In the genomic region with DNA sequence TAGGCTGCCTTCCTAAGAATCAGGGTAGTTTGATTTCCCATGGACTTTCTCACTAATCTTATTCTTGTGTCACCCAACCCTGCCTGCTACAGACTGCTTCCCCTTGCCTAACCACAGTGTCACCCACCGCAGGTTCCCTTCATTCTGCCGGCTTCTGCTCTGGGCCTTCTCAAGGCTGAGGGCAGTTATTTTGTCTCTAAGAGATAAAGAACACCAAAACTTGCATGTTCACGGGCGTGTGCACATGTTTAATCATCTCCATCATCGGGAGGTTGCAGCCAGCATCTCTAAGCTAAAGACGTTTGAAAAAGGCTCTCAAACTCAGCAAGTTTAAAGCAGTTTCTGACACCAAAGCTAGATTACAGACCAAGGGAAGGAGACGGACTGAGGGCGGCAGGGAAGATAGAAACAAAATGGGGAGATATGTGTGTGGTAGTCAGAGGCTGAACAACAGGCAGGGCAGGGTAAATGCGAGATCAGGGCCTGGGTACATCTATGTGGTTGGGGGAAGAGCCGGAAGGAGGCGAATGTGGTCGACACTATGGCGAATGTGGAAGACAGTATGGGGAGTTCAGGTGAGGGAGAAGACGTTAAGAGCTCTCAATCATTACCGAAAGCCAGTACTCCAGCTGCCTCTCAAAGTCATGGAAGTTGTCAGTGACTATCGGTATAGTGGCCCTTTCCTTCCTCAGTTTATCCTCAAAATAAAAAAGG, we compare ENCODE assay signal across 7 mouse cellular contexts. TPM values are rescaled to one million over a fixed set of nuclear protein-coding genes. Genes with fewer than 3 reads are reported as not detected.
DNase-seq lines count a peak whose midpoint lies in the region; ATAC-seq and TF ChIP-seq lines count a peak whose summit lies in the region.

No protein-coding gene starts in this region.

- H3K27me3 ChIP-seq in MEL (ENCODE audit: control insufficient read depth in 1 of 2, insufficient read depth in 2 of 2, low read length in 2 of 2), result no peaks in the 10 kb centered on the region
- no peaks in the 10 kb centered on the region for H3K27me3 ChIP-seq in heart, embryonic 16.5 days (ENCODE audit: control insufficient read depth, insufficient read depth, low read length)
- no peaks in the 10 kb centered on the region for H3K27me3 ChIP-seq in liver, embryonic 16.5 days (ENCODE audit: control insufficient read depth, insufficient read depth, low read depth, low read length)

- no peaks in the 10 kb centered on the region for H3K9me3 ChIP-seq in MEL (replicated peaks; ENCODE audit: insufficient read depth, low read length)
- no peaks in the 10 kb centered on the region for H3K9me3 ChIP-seq in heart, embryonic 16.5 days (replicated peaks; ENCODE audit: control insufficient read depth, low read length)
- H3K9me3 ChIP-seq in liver, embryonic 16.5 days (replicated peaks; ENCODE audit: control insufficient read depth, low read length), result no peaks in the 10 kb centered on the region

- peaks cover 29 to 64% of the 10 kb centered on the region in 2 experiments for H3K4me1 ChIP-seq in MEL (ENCODE audit: control insufficient read depth in 1 of 2, insufficient read depth in 2 of 2, low read length in 2 of 2)
- peaks cover 58% of the 10 kb centered on the region for H3K4me1 ChIP-seq in heart, embryonic 16.5 days (ENCODE audit: control insufficient read depth, insufficient read depth, low read length)
- H3K4me1 ChIP-seq in liver, embryonic 16.5 days (ENCODE audit: control insufficient read depth, low read depth, low read length), result peaks cover 61% of the 10 kb centered on the region

- H3K79me2 ChIP-seq in MEL (ENCODE audit: control insufficient read depth, insufficient read depth, low read length, poor library complexity), result peaks cover 66% of the 10 kb centered on the region

- peak overlapping the region; percentile 99 for H3K27ac ChIP-seq in MEL (ENCODE audit: control insufficient read depth, low read depth, low read length)
- H3K27ac ChIP-seq in heart, embryonic 16.5 days (ENCODE audit: low read length), result peak overlapping the region; percentile 91
- peak overlapping the region; percentile 99 for H3K27ac ChIP-seq in liver, embryonic 16.5 days (ENCODE audit: low read length)

- intact Hi-C loops in left cerebral cortex, postnatal 14 days (cut with DNase I), result loop anchor here (10.0 kb wide), 1 partner anchor 594 kb away; no protein-coding TSS in a partner anchor

- peak; percentile 62 to 87 for TF ChIP-seq EP300 in MEL (IDR thresholded peaks at IDR 0.05; ENCODE audit: low read depth in 1 of 2, low read length in 2 of 2)

- peak; percentile 62 for DNase-seq in CD4-positive, CD25-positive, alpha-beta regulatory T cell, adult 2 months (ENCODE audit: low read depth, low spot score)
- DNase-seq in MEL (ENCODE audit: low read depth, low spot score), result peak; percentile 89
- peak; percentile 53 to 65 for DNase-seq in spleen, postnatal 10 days (ENCODE audit: low spot score in 2 of 2)
- DNase-seq in left cerebral cortex, postnatal 14 days (ENCODE audit: low spot score in 2 of 2), result no peak
- DNase-seq in cerebellum, adult 9-10 months, result no peak

- TF ChIP-seq RAD21 in MEL (IDR thresholded peaks at IDR 0.05; ENCODE audit: low read depth, low read length), result no peak

- peak; percentile 33 to 56; a peak in 1 of 4 replicates for TF ChIP-seq POLR2A in MEL (IDR thresholded peaks at IDR 0.05; ENCODE audit: control insufficient read depth in 1 of 2, insufficient read depth in 1 of 2, low read depth in 1 of 2, low read length in 2 of 2, poor library complexity in 1 of 2)

- peak overlapping the region; percentile 97 for H3K9ac ChIP-seq in MEL (ENCODE audit: control insufficient read depth, low read depth, low read length, poor library complexity, severe bottlenecking)
- peak overlapping the region; percentile 99 for H3K9ac ChIP-seq in heart, embryonic 16.5 days (ENCODE audit: low read length)
- peak overlapping the region; percentile 98 for H3K9ac ChIP-seq in liver, embryonic 16.5 days (ENCODE audit: low read depth, low read length)

- 10% methylated on average over 16 of the region's 16 CpGs for WGBS in heart, embryonic 16.5 days
- WGBS in liver, embryonic 16.5 days (ENCODE audit: insufficient replicate concordance), result 1% methylated on average over 16 of the region's 16 CpGs

- no peak for ATAC-seq in heart, embryonic 16.5 days (replicated peaks; ENCODE audit: extremely low read depth, insufficient read depth, low FRiP score)
- no peak for ATAC-seq in liver, embryonic 16.5 days (ENCODE audit: low read depth)

- peak overlapping the region; percentile 83 to 97 for H3K4me3 ChIP-seq in MEL (ENCODE audit: control insufficient read depth in 1 of 2, insufficient read depth in 1 of 2, low read depth in 2 of 2, low read length in 2 of 2)
- H3K4me3 ChIP-seq in heart, embryonic 16.5 days (ENCODE audit: low read length), result peak overlapping the region; percentile 94
- peak overlapping the region; percentile 97 for H3K4me3 ChIP-seq in liver, embryonic 16.5 days (ENCODE audit: low read depth, low read length)

- TF ChIP-seq CTCF in MEL (IDR thresholded peaks at IDR 0.05 in 2 of 3, conservative IDR thresholded peaks at IDR 0.05 in 1 of 3; ENCODE audit: control insufficient read depth in 1 of 3, insufficient read depth in 1 of 3, low read depth in 2 of 3, low read length in 3 of 3, poor library complexity in 1 of 3, severe bottlenecking in 1 of 3), result no peak

- peaks cover 0 to 54% of the 10 kb centered on the region in 2 experiments; a peak in 2 of 4 replicates for H3K36me3 ChIP-seq in MEL (ENCODE audit: control insufficient read depth in 1 of 2, insufficient read depth in 2 of 2, low read length in 2 of 2)
- no peaks in the 10 kb centered on the region for H3K36me3 ChIP-seq in heart, embryonic 16.5 days (ENCODE audit: control insufficient read depth, insufficient read depth)
- H3K36me3 ChIP-seq in liver, embryonic 16.5 days (ENCODE audit: control insufficient read depth, insufficient read depth), result no peaks in the 10 kb centered on the region

- peak overlapping the region; percentile 84 for H3K4me2 ChIP-seq in heart, embryonic 16.5 days (ENCODE audit: low read depth, low read length)
- H3K4me2 ChIP-seq in liver, embryonic 16.5 days (ENCODE audit: low read depth, low read length), result peak overlapping the region; percentile 99

TF ChIP-seq in MEL, 35 proteins besides CTCF, POLR2A, EP300 and RAD21 (continues in another document):
- TF ChIP-seq MXI1 (IDR thresholded peaks at IDR 0.05; ENCODE audit: low read depth, low read length) (peak; percentile 96), E2F4 (IDR thresholded peaks at IDR 0.05; ENCODE audit: borderline replicate concordance, low read depth, low read length) (no peak), ZKSCAN1 (IDR thresholded peaks at IDR 0.05; ENCODE audit: low read depth, low read length) (no peak), UBTF (IDR thresholded peaks at IDR 0.05; ENCODE audit: borderline replicate concordance, insufficient read depth, low read depth, low read length) (0 out of 2 replicates have a peak, but pooled peaks have one; percentile 47), POLR2AphosphoS2 (IDR thresholded peaks at IDR 0.05; ENCODE audit: low read length) (no peak), GABPA (IDR thresholded peaks at IDR 0.05; ENCODE audit: low read depth, low read length) (0 out of 2 replicates have a peak, but pooled peaks have one; percentile 29), MAZ (IDR thresholded peaks at IDR 0.05; ENCODE audit: low read depth, low read length) (0 out of 2 replicates have a peak, but pooled peaks have one; percentile 65), JUND (IDR thresholded peaks at IDR 0.05; ENCODE audit: low read depth, low read length) (no peak), MYB (IDR thresholded peaks at IDR 0.05; ENCODE audit: low read depth, low read length) (peak; percentile 75), USF1 (IDR thresholded peaks at IDR 0.05; ENCODE audit: low read depth, low read length) (no peak), RCOR1 (IDR thresholded peaks at IDR 0.05; ENCODE audit: low read depth, low read length) (peak; percentile 54; the same call in 1 of the 2 replicates), SIN3A (IDR thresholded peaks at IDR 0.05; ENCODE audit: low read length) (peak; percentile 77), CHD2 (IDR thresholded peaks at IDR 0.05; ENCODE audit: low read length) (peak; percentile 19; the same call in 1 of the 2 replicates), MEF2A (IDR thresholded peaks at IDR 0.05; ENCODE audit: extremely low read depth, insufficient replicate concordance, low read depth, low read length, poor library complexity, severe bottlenecking) (no peak)

RNA-seq across cellular contexts. Expression of a gene that starts 7.0 kb away (rescaled TPM):
- total RNA-seq in MEL (2012; rRNA removed), result 24.1 and 33.3 TPM in 2 replicates
- 100 to 1,000 TPM; 347 to 425 TPM for polyA plus RNA-seq in MEL (2012; ENCODE audit: insufficient read depth in 1 of 2, insufficient read length in 2 of 2, low read depth in 1 of 2, low replicate concordance in 2 of 2, missing spikeins in 1 of 2)
- 54.1 and 59.6 TPM in 2 replicates for polyA plus RNA-seq in heart, embryonic 16.5 days (2015; fragmentation: Nextera tagmentation; extraction: Ambion mirVana)
- 49.5 and 56.3 TPM in 2 replicates for polyA plus RNA-seq in liver, embryonic 16.5 days (2015; fragmentation: Nextera tagmentation; extraction: Ambion mirVana)
- 10 to 100 TPM; 19.5 to 26.0 TPM for total RNA-seq in left cerebral cortex, postnatal 14 days (2021)

RNA-seq across cellular contexts. Expression of a gene that starts 18.8 kb away (rescaled TPM):
- total RNA-seq in MEL (2012; rRNA removed), result 26.1 and 28.2 TPM in 2 replicates
- 10 to 100 TPM in 1 of 2 experiments, not detected in 1; 65.0 TPM for polyA plus RNA-seq in MEL (2012; ENCODE audit: insufficient read depth in 1 of 2, insufficient read length in 2 of 2, low read depth in 1 of 2, low replicate concordance in 2 of 2, missing spikeins in 1 of 2)
- 16.2 and 18.5 TPM in 2 replicates for polyA plus RNA-seq in heart, embryonic 16.5 days (2015; fragmentation: Nextera tagmentation; extraction: Ambion mirVana)
- polyA plus RNA-seq in liver, embryonic 16.5 days (2015; fragmentation: Nextera tagmentation; extraction: Ambion mirVana), result 15.8 and 16.2 TPM in 2 replicates
- total RNA-seq in left cerebral cortex, postnatal 14 days (2021), result 10 to 100 TPM; 84.7 to 88.7 TPM

RNA-seq across cellular contexts. Expression of a gene that starts 38.8 kb away (rescaled TPM):
- total RNA-seq in MEL (2012; rRNA removed), result 21.1 and 29.2 TPM in 2 replicates
- 10 to 100 TPM in 1 of 2 experiments, not detected in 1; 91.1 TPM for polyA plus RNA-seq in MEL (2012; ENCODE audit: insufficient read depth in 1 of 2, insufficient read length in 2 of 2, low read depth in 1 of 2, low replicate concordance in 2 of 2, missing spikeins in 1 of 2)
- polyA plus RNA-seq in heart, embryonic 16.5 days (2015; fragmentation: Nextera tagmentation; extraction: Ambion mirVana), result 56.4 and 61.6 TPM in 2 replicates
- 24.8 and 25.2 TPM in 2 replicates for polyA plus RNA-seq in liver, embryonic 16.5 days (2015; fragmentation: Nextera tagmentation; extraction: Ambion mirVana)
- total RNA-seq in left cerebral cortex, postnatal 14 days (2021), result 10 to 100 TPM; 26.3 to 27.6 TPM

RNA-seq across cellular contexts. Expression of a gene that starts 38.9 kb away (rescaled TPM):
- total RNA-seq in MEL (2012; rRNA removed), result 25.9 and 31.7 TPM in 2 replicates
- polyA plus RNA-seq in MEL (2012; ENCODE audit: insufficient read depth in 1 of 2, insufficient read length in 2 of 2, low read depth in 1 of 2, low replicate concordance in 2 of 2, missing spikeins in 1 of 2), result 100 to 1,000 TPM in 1 of 2 experiments, 10 to 100 TPM in 1; 45.2 to 195 TPM
- 20.7 and 20.8 TPM in 2 replicates for polyA plus RNA-seq in heart, embryonic 16.5 days (2015; fragmentation: Nextera tagmentation; extraction: Ambion mirVana)
- polyA plus RNA-seq in liver, embryonic 16.5 days (2015; fragmentation: Nextera tagmentation; extraction: Ambion mirVana), result 14.0 and 14.5 TPM in 2 replicates
- 10 to 100 TPM; 32.2 to 37.2 TPM for total RNA-seq in left cerebral cortex, postnatal 14 days (2021)

Comparison
In these comparisons a context has a peak if more than half of its experiments do, and no peak if none do; other contexts are left out.
1. DNase-seq: peak in CD4-positive, CD25-positive, alpha-beta regulatory T cell, adult 2 months (single experiment), MEL (single experiment) and spleen, postnatal 10 days (2 of 2); none in left cerebral cortex, postnatal 14 days (0 of 2) and cerebellum, adult 9-10 months (single experiment).
2. Peak in every context shown above with its lines, with median percentiles within 50 percentile points of each other: H3K27ac ChIP-seq, H3K4me3 ChIP-seq and H3K9ac ChIP-seq.